Mouse (Mus musculus) myocyte (in vitro differentiated cells): ENCODE measurements around the gene Teddm2.

ENCODE experiments used
- POLR2A ChIP-seq: IDR thresholded peaks from one replicate; pipeline ENCODE4 v1.6.1; 2011; ENCODE audit warnings: low read depth, mild to moderate bottlenecking, control low read depth, moderate library complexity; ENCODE audit not compliant: insufficient read length
- POLR2AphosphoS2 ChIP-seq: IDR thresholded peaks from one replicate; pipeline ENCODE4 v1.6.1; 2011; ENCODE audit warnings: low read depth, control low read depth; ENCODE audit not compliant: insufficient read length
- TCF12 ChIP-seq: IDR thresholded peaks from one replicate; pipeline ENCODE4 v1.6.1; 2011; ENCODE audit warnings: mild to moderate bottlenecking, control low read depth; ENCODE audit not compliant: poor library complexity, insufficient read depth, severe bottlenecking

DNA sequence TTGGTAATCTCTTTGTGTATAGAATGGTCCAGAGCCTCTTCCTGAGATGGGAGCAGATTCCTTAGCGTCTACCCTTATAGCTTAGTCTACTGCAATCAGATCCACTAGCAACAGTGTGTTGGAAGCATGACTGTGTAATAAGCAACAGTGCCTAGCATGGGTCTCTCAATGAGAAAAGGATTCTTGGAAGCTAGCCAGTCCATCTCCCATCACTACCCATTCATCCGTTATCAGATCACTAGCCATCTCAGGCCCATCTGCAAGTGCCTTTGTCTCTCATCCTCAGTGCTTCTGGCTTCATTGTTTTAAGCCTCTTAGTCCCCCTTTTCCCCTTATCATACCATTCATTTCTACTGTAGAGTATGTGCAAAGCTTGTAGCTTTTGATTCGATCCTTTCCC is 79.8 kb downstream of the Teddm2 start:
- no peak for TF ChIP-seq POLR2A
- TF ChIP-seq POLR2AphosphoS2 = no peak
- TF ChIP-seq TCF12 = no peak
